Mouse (Mus musculus) hindbrain, embryonic 16.5 days (tissue): ENCODE measurements around the gene Tle3. TPM values are rescaled to one million over a fixed set of nuclear protein-coding genes. Genes with fewer than 3 reads are reported as not detected.

ENCODE experiments used
- ATAC-seq: fragments of 200-750 bp; cut with Nextera tagmentation; 2 replicates; pipeline ENCODE4 v1.8.0; 2017; ENCODE audit warnings: moderate TSS enrichment, moderate library complexity
- H3K27ac ChIP-seq: fragments of 300-500 bp; sonication (generic); 2 replicates; pipeline ENCODE4 v1.5.1; 2014; ENCODE audit warnings: low read depth, mild to moderate bottlenecking, control low read depth, low read length, moderate library complexity
- H3K27me3 ChIP-seq: fragments of 300-500 bp; sonication (generic); replicated peaks from 2 replicates; pipeline ENCODE4 v1.6.1; 2014; ENCODE audit warnings: low read length; ENCODE audit not compliant: control insufficient read depth, insufficient read depth
- H3K36me3 ChIP-seq: fragments of 300-500 bp; sonication (generic); 2 replicates; pipeline ENCODE4 v1.6.1; 2014; ENCODE audit warnings: mild to moderate bottlenecking, low read length, moderate library complexity, mixed read lengths; ENCODE audit not compliant: control insufficient read depth, insufficient read depth
- H3K4me1 ChIP-seq: fragments of 300-500 bp; sonication (generic); 2 replicates; pipeline ENCODE4 v1.6.1; 2014; ENCODE audit warnings: low read depth, low read length; ENCODE audit not compliant: control insufficient read depth, insufficient read depth
- H3K4me2 ChIP-seq: fragments of 300-500 bp; sonication (generic); 2 replicates; pipeline ENCODE4 v1.6.1; 2014; ENCODE audit warnings: mild to moderate bottlenecking, low read length, control low read depth, moderate library complexity
- H3K4me3 ChIP-seq: fragments of 300-500 bp; sonication (generic); 2 replicates; pipeline ENCODE4 v1.5.1; 2014; ENCODE audit warnings: mild to moderate bottlenecking, low read length, control low read depth, moderate library complexity
- H3K9ac ChIP-seq: fragments of 300-500 bp; sonication (generic); 2 replicates; pipeline ENCODE4 v1.6.1; 2014; ENCODE audit warnings: low read depth, mild to moderate bottlenecking, control low read depth, low read length, moderate library complexity
- H3K9me3 ChIP-seq: fragments of 300-500 bp; sonication (generic); 2 replicates; pipeline ENCODE4 v1.6.1; 2014; ENCODE audit warnings: mild to moderate bottlenecking, low read length, moderate library complexity; ENCODE audit not compliant: control insufficient read depth
- WGBS: fragments of 180-500 bp; shearing (Covaris S2); extraction: QIAGEN DNeasy Blood & Tissue Kit; methylation state at CpG from one replicate; pipeline ENCODE4 v1.1.7; 2014; 5-methylcytosine and 5-hydroxymethylcytosine counted together
- polyA plus RNA-seq: library from polyadenylated mRNA; unstranded; fragments of >200 nt; fragmentation: Nextera tagmentation; extraction: Ambion mirVana; gene quantifications from 2 replicates; pipeline ENCODE4 v1.2.1, GENCODE M21; 2015

Tle3 gene
- polyA plus RNA-seq, 1 experiment from 2014 or later, result 19.5 TPM

- H3K36me3 ChIP-seq, result no peaks in the 10 kb centered on the region
- ATAC-seq, result no peak
- no peaks in the 10 kb centered on the region; the same call in none of the 2 replicates for H3K27me3 ChIP-seq
- peaks cover 8% of the 10 kb centered on the region for H3K4me1 ChIP-seq
- H3K9me3 ChIP-seq, result no peaks in the 10 kb centered on the region
- no peak overlapping the region for H3K4me3 ChIP-seq
- 71% methylated on average over 9 of the region's 9 CpGs for whole genome bisulfite sequencing
- no peak overlapping the region for H3K27ac ChIP-seq
- no peak overlapping the region for H3K4me2 ChIP-seq
- H3K9ac ChIP-seq, result no peak overlapping the region
Observed at GRCm38 (mm10) chr9:61348036-61348435, 24.1 kb upstream of the Tle3 start.

- WGBS, result 29% methylated on average over 6 of the region's 6 CpGs
- ATAC-seq, result no peak
Observed at GRCm38 (mm10) chr9:61348616-61349015, 23.6 kb upstream of the Tle3 start.

DNA sequence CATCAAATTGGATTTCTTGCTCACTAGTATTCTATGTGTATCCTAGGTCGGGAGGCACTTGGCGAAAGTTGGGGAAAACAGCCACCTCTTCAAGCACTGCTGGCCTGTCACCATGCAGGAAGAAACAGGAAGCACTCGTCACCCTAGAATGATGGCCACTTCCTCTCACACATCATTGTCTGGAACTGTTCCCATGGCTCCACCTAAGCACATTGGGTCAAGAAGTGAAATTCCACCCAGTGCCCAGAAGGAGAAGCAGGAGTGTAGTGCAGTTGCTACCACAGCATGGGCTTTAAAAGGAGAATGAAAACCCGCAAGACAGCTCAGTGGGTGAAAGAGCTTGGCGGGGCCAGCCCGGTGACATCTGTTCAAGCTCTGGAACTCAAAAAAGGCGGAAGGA, 22.5 kb upstream of the Tle3 start:
- H3K4me1 ChIP-seq, result peaks cover 8% of the 10 kb centered on the region
- H3K36me3 ChIP-seq, result no peaks in the 10 kb centered on the region
- H3K27me3 ChIP-seq, result no peaks in the 10 kb centered on the region; the same call in none of the 2 replicates
- H3K4me3 ChIP-seq, result no peak overlapping the region
- no peak overlapping the region for H3K4me2 ChIP-seq
- 78% methylated on average over 7 of the region's 7 CpGs for whole genome bisulfite sequencing
- H3K9me3 ChIP-seq, result no peaks in the 10 kb centered on the region
- H3K27ac ChIP-seq, result no peak overlapping the region
- no peak for ATAC-seq
- H3K9ac ChIP-seq, result no peak overlapping the region

More at GRCm38 (mm10) chr9:61348616-61349015, 23.6 kb upstream of the Tle3 start:
- Histone ChIP-seq H3K4me3 (no peak overlapping the region), H3K4me2 (no peak overlapping the region), H3K27me3 (no peaks in the 10 kb centered on the region; the same call in none of the 2 replicates), H3K36me3 (no peaks in the 10 kb centered on the region), H3K27ac (no peak overlapping the region), H3K9me3 (no peaks in the 10 kb centered on the region), H3K9ac (no peak overlapping the region), H3K4me1 (peaks cover 8% of the 10 kb centered on the region)

DNA sequence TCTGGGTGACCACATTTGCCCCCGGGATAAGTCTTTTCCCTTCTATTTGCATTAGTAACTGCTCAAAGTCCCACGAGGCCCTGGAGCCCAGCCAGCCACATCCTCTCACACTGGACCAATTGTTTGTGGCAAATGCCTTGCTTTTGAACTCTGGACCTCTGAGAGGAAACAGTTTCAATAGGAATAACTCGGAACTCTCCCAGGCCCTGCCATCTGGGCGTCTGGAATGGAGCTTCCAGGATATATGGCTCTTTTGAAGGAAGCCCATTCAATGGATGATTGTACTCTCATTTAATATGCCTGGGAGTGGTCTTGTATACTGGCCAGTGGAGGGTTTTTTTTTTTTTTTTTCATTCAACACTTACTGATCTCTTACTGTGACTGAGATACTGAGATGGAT, 21.0 kb upstream of the Tle3 start:
- no peak overlapping the region for H3K9ac ChIP-seq
- no peak overlapping the region for H3K4me2 ChIP-seq
- H3K36me3 ChIP-seq, result no peaks in the 10 kb centered on the region
- no peaks in the 10 kb centered on the region; the same call in 1 of the 2 replicates for H3K27me3 ChIP-seq
- H3K27ac ChIP-seq, result no peak overlapping the region
- no peaks in the 10 kb centered on the region for H3K9me3 ChIP-seq
- no peak overlapping the region for H3K4me3 ChIP-seq
- ATAC-seq, result peak; percentile 85
- 8% methylated on average over 4 of the region's 4 CpGs for WGBS
- H3K4me1 ChIP-seq, result peaks cover 8% of the 10 kb centered on the region

- Histone ChIP-seq H3K4me2 (no peak overlapping the region), H3K27ac (no peak overlapping the region), H3K36me3 (no peaks in the 10 kb centered on the region), H3K27me3 (no peaks in the 10 kb centered on the region), H3K9ac (no peak overlapping the region), H3K4me3 (no peak overlapping the region), H3K4me1 (peaks cover 11% of the 10 kb centered on the region), H3K9me3 (peaks cover 3% of the 10 kb centered on the region; the same call in 1 of the 2 replicates)
- 34% methylated on average over 4 of the region's 4 CpGs for WGBS
- ATAC-seq, result no peak
Observed at GRCm38 (mm10) chr9:61358933-61359332, 13.2 kb upstream of the Tle3 start.

DNA sequence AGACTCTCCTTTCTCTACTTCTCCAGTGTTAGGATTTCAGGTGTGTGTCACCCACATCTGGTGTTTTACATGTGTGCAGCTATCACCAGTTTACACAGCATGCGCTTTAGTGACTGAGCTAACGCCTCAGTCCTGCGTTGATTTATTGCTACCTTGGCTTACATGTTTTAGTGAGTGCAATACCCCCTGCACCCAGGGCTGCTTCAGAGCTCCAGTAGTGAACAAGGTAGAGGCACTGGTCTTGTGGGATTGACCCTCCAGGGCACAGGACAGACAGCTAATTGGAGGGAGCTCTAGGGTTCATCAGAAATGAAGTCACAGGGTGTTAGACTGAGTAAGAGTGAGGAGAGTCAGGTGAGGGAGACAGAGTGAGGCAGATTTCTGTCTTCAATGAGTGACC, 12.4 kb upstream of the Tle3 start:
- Histone ChIP-seq H3K27ac (no peak overlapping the region), H3K4me2 (no peak overlapping the region), H3K36me3 (no peaks in the 10 kb centered on the region), H3K4me3 (no peak overlapping the region), H3K4me1 (peaks cover 11% of the 10 kb centered on the region), H3K9ac (no peak overlapping the region), H3K27me3 (no peaks in the 10 kb centered on the region), H3K9me3 (peaks cover 3% of the 10 kb centered on the region; the same call in 1 of the 2 replicates)
- WGBS, result 89% methylated on average over 3 of the region's 3 CpGs
- no peak for ATAC-seq

- no peak for ATAC-seq
- Histone ChIP-seq H3K27me3 (no peaks in the 10 kb centered on the region), H3K9ac (no peak overlapping the region), H3K4me2 (no peak overlapping the region), H3K4me1 (peaks cover 11% of the 10 kb centered on the region), H3K27ac (no peak overlapping the region), H3K4me3 (no peak overlapping the region), H3K36me3 (no peaks in the 10 kb centered on the region), H3K9me3 (peaks cover 3% of the 10 kb centered on the region; the same call in 1 of the 2 replicates)
- 89% methylated on average over 8 of the region's 8 CpGs for WGBS
Observed at GRCm38 (mm10) chr9:61360163-61360562, 12.0 kb upstream of the Tle3 start.

DNA sequence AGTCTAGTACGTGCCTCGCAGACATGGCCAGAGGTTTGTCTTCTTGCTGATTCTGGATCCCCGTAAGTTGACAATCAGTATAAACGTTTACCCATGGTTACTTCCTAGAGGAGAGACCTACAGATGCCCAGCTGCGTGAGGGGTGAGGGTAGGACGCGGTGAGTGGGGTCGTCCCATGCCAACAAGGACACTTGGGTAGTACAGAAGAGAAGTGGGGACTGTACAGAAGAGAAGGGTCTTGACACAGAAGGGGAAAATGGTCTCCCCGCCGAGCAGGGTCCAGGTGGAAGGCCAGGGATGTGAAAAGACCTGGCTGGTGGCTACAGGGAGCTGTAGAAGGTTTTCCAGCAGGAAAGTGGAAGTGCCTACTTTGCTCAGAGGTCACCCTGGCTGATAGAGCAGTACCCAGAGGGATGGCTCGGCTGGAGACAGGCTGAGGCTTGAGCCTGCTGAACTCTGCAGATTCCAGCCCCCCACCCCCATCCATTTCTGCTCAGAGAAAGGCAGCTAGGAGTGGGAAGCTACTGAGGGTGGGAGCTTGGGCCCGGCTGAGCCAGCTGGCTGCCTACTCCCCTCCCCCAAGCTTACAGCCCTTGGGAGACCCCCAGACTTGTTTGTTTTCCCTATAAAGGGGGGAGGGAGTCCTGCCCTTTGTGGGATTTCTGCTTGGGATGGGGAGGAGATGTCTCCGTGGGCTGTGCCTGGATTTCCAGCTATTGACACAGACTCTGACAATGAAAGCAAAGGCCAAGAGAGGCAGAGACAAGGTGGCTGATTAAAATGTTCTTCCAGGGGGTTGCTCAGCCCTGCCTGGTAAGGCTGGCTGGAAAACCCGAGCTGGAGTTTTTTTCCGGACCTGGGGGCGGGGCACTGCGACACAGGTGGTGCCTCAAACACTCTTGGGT, 11.2 kb upstream of the Tle3 start:
- no peaks in the 10 kb centered on the region for H3K36me3 ChIP-seq
- 21% methylated on average over 17 of the region's 17 CpGs for WGBS
- no peak overlapping the region for H3K4me3 ChIP-seq
- peaks cover 11% of the 10 kb centered on the region for H3K4me1 ChIP-seq
- no peak overlapping the region for H3K4me2 ChIP-seq
- H3K9ac ChIP-seq, result no peak overlapping the region
- peaks cover 3% of the 10 kb centered on the region; the same call in 1 of the 2 replicates for H3K9me3 ChIP-seq
- H3K27ac ChIP-seq, result peak overlapping the region; percentile 17; the same call in 1 of the 2 replicates
- H3K27me3 ChIP-seq, result 0 out of 2 replicates have a peak, but pooled peaks cover under 1% of the 10 kb centered on the region
- peak; percentile 86 for ATAC-seq

DNA sequence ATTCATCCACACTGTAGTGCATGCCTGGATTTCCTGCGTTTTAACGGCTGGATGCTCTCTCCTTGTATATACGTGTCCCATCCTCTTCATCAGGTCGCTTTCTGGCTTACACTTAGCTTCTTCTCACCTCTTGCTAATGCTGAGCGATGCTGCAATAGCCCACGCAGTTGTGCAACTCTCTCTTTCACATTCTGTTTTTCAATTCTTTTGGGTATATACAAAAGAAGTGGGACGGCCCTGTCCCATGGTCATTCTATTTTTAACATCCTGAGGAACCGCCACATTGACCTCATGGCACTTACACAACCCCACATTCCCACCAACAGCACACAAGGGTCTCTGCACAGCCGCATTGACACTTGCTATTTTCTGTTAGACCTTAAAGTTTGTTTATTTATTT, 9.0 kb upstream of the Tle3 start:
- no peaks in the 10 kb centered on the region for H3K9me3 ChIP-seq
- H3K27me3 ChIP-seq, result peaks cover 6% of the 10 kb centered on the region; the same call in 1 of the 2 replicates
- ATAC-seq, result no peak
- H3K4me3 ChIP-seq, result no peak overlapping the region
- WGBS, result 43% methylated on average over 9 of the region's 9 CpGs
- no peak overlapping the region for H3K9ac ChIP-seq
- H3K36me3 ChIP-seq, result no peaks in the 10 kb centered on the region
- no peak overlapping the region for H3K4me2 ChIP-seq
- H3K27ac ChIP-seq, result no peak overlapping the region
- H3K4me1 ChIP-seq, result peaks cover 11% of the 10 kb centered on the region
